Mouse (Mus musculus): Measurements from ENCODE around the gene Hadh. TPM values are rescaled to one million over a fixed set of nuclear protein-coding genes. Genes with fewer than 3 reads are reported as not detected.

Hadh gene
- total RNA-seq, 2 experiments from 2014 or later: 734 to 810 TPM

Other genes starting within 250 kb of the Hadh start
- gene Lef1, start 161.6 kb downstream of the Hadh start, total RNA-seq (2021): under 1 TPM; 0.19 to 0.31 TPM
- 10 to 100 TPM; 30.4 to 32.3 TPM for gene Cyp2u1, start 31.1 kb upstream of the Hadh start, total RNA-seq (2021)
- gene Sgms2, start 219.3 kb upstream of the Hadh start, total RNA-seq (2021): 1 to 10 TPM; 1.4 to 3.2 TPM